Mouse (Mus musculus) heart, postnatal 14 days (tissue): ENCODE results near the gene Nat8l. TPM values are rescaled to one million over a fixed set of nuclear protein-coding genes. Genes with fewer than 3 reads are reported as not detected.
A peak's percentile ranks its signal among the peaks of the same experiment; 100 is the strongest.
"Not testable (repeated sequence)": the region's sequence is repeated elsewhere in the genome, so short reads cannot be mapped to it uniquely, and the experiment has no call there.

Source experiments
- DNase-seq, 2 experiments: peaks; one replicate each; pipeline ENCODE4 v3.0.0; 2021 to 2022
- intact Hi-C: fragments of 180-260 bp; cut with DNase I; formaldehyde crosslinking; loops from one replicate; pipeline ENCODE4 v1.15.1; 2025
- long read RNA-seq, 2 experiments: library from polyadenylated mRNA; stranded (forward); transcript quantifications; one replicate each; pipeline ENCODE4 v2.0.0; 2021
- total RNA-seq, 2 experiments: library from RNA; stranded (reverse); gene quantifications; 2 replicates each; pipeline ENCODE4 v1.2.3; 2021

Nat8l gene
- total RNA-seq = 1 to 10 TPM in 1 of 2 experiments, under 1 TPM in 1; 0.71 to 1.2 TPM
- long read RNA-seq, experiment 1, full-length matches to known transcripts = 1 of 1 reads
- long read RNA-seq, experiment 1, partial matches to known transcripts = 0 of 1 reads
- long read RNA-seq, experiment 1, other reads (novel, unspliced or antisense) = 0 of 1 reads
- long read RNA-seq, experiment 2, full-length matches to known transcripts = 3 of 4 reads
- long read RNA-seq, experiment 2, partial matches to known transcripts = 1 of 4 reads
- long read RNA-seq, experiment 2, other reads (novel, unspliced or antisense) = 0 of 4 reads

- DNase-seq = peak; percentile 34 to 46
- intact Hi-C loops = no loop called here
Observed at GRCm38 (mm10) chr5:33995843-33996693, at the start of gene Nat8l. Gene Nat8l, plus strand, starts transcription at chr5:33995984.

DNA sequence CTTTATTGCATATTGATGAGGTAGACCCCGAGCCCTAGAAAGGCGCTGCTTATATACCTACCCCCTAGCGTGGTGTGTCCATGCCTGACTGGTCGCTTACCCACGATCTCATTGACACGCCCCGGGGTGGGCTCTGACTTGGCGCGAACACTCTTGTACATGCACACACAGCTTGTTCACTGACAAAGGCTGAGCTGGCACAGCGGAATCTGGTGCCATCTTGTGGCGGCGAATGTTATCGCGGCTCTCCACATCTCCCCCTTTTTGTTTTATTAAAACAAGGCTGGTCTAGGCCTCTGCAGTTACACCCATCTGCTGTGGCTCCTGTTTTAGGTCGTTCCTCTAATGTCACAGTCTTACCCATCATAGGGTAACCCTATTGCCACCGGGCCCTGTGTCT is 48.7 kb upstream of the Nat8l start:
- DNase-seq, intact Hi-C loops: not testable (repeated sequence)

DNA sequence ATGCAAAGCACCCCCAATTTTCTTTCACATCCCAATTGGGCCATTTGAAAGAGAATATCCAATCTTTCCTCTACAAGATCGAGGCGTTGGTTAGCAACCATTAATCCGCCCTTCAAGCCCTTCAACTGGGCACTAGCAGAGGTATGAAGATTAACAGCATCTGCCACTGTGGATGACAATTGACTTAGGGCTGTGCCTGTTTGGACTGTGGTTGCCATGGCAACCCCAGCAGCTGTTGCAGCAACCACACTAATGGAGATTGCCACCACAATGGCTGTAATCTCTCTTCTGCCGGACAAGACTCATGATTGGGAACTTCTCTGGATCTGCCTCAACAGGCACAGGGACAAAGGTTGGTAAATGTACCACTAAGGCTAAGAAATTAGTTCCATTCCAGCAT is 47.5 kb upstream of the Nat8l start:
- intact Hi-C loops = no loop called here
- DNase-seq = no peak

DNA sequence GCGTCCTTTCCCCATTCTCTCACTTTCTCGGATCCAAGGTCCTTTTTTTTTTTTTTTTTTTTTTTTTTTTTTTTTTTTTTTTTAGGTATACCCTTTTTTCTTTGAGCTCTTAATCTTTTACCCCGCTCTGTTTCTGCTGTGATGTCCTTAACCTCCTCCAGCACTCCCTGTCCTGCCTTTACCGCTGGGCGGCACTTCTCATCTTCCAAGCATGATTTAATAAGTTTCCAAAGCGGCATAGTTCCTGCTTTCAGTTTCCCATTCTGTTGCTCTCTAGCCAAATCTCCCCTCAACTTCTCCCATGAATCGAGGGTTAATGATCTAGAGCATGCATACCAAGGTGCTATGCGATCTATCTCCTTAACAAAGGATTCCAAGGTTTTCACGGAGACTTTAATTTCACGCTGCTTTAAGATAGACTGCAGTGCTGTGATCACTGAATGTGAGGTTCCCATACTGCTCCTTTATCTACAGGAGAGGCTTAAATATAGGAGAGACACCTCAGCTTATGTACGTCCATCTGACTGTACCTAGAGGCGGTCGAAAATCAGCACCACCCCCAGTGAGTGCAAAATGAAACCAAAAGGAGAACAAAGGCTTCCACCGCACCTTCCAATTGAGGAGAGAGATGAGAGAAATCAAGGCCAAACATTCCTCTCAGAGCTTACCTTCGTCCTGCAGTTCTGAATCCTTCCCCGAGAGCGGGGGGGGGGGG is 42.2 kb upstream of the Nat8l start:
- DNase-seq = no peak
- intact Hi-C loops = no loop called here

GRCm38 (mm10) chr5:33954354-33954753 is 41.4 kb upstream of the Nat8l start:
- intact Hi-C loops = no loop called here
- peak; percentile 72 to 85 for DNase-seq

DNA sequence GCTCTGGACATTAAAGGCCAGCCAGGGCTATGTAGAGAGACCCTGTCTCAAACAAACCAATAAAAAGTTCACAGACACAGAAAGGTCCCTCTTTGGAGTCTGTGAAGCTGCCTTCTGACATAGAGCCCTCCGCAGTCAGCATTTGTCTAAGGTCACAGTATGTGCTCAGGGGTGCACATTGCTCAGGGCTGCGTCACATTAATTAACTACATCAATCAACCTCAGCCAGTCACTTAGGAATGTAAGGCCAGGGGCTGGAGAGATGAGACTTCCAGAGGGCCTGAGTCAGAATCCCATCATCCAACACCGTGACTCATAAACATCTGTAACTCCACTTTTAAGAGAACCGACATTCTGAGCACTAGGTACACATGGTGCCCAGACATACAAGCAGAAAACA is 39.9 kb upstream of the Nat8l start:
- no peak for DNase-seq
- intact Hi-C loops = no loop called here

- intact Hi-C loops = no loop called here
- DNase-seq = no peak
Observed at GRCm38 (mm10) chr5:33959382-33959781, 36.4 kb upstream of the Nat8l start.

DNA sequence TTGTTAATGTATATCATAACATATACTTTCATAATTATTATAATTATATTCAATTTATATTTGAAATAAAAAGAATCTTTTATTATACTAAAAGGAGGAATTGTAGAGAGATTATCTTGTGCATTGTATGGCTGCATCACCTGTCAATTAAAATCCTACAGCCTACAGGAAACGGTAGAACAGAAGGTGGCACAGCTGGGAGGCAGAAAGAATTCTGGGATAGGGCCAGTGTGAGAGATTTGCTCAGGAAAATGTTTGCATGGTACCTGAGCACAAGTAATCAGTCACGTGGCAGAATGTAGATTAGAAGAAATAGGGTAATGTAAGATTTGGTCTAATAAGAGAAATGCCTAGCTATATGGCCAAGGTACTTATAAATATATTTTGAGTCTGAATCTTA is 21.0 kb upstream of the Nat8l start:
- intact Hi-C loops = no loop called here

DNA sequence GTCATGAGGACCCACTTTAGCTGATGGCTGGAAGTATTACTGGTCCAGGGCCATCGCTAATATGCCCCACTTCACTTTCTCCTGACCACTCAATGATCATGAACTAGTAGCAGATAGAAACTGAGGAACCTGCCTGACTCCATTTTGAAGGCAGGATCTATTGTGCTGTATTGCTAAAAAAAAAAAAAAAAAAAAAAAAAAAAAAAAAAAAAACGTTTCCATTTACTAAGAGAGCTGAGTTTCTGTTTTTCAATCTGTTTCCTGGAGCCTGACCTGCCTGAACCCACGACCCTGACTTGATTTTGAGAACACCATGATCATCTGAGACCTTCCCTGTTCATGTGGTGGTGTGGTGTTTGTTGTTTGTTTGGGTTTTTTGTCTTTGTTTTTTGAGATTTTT is 19.5 kb upstream of the Nat8l start:
- intact Hi-C loops = no loop called here
- DNase-seq = no peak

More for the DNA sequence above, 21.0 kb upstream of the Nat8l start:
- DNase-seq = no peak

- intact Hi-C loops = no loop called here
- DNase-seq = no peak
Observed at GRCm38 (mm10) chr5:33982731-33983259, 13.0 kb upstream of the Nat8l start.

DNA sequence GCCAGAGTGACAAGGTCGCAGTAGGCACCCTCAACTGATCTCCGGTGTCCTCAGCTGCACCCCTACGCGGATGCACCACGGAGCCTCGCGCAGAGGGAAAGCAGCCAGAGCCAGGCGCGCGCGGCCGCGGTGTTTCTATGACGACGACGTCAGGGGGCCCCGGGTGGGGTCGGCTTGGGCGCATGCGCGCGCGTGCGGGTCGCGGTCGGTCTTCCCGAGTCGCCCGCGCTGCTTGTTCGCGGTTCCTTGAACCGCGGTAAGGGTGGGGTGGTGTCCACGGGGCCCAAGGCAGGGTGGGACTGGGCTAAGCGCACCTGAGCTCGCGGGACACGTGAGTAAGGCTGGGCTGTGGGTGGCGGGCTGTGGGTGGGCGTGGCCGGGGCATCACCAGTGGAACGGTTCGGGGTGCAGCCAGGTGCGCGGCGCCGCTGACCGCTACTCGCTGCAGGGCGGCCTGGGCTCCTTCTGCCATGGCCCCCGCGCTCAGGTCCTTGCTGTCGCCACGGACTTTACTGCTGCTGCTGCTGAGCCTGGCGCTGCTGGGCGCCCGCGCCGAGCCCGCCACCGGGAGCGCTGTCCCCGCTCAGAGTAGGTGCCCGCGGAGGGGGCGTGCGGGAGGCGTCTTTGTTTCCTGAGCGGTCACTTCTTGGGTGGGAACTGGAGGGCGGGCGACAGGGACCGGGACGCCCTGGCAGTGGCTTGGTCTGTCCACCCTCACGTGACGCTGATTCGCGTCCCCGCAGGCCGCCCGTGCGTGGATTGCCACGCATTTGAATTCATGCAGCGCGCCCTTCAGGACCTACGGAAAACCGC is 12.3 kb upstream of the Nat8l start, which contains the start of gene Gm1673:
Gene Gm1673, plus strand, starts transcription at position 125 of the 813 bp plus-strand sequence.
- intact Hi-C loops = no loop called here
- peak; percentile 85 to 87 for DNase-seq

DNA sequence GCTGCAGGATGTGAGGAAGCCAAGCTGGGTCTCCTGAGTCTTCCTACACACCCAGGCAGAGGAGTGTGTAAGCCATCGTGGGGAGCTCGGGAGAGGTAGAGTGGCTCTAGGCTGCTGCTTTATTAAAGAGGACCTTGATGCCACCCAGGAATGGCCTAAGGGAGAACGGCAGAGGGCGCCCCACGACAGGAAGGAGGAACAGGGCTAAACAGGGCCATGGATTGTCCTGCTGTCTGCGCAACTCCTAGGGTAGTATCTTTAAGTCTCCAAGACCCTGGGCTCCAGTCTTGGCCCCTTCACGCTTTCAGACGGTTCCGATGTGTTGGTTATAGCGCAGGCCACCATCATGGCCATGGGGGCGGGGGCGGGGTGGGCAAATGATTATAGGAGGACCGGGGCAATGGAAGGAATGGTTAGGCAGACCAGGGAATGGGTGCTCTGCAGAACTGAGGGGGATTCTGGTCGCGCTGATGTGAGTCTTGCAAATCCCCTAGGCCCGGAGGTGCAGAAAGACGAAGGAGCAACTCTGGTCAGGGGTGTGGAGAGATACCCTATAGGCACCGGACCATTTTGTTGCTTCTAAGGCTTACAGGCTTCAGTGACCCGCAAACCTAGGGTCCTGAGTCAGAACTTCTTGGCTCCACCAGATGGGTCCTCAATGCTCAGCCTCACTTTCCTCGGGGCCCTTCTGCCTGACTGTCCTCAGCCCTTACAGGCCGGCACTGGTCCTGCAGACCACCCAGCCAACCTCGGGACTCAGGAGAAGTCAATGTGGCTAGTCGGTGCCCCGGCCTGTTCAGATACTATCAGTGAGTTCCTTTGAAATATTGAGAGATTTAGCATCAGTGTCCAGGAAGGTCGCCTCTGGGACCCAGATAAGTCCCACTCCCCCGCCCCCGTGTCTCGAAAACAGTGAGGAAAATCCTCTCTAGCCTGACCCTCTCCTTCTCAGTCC is 836 bp upstream of the Nat8l start:
- intact Hi-C loops = no loop called here

DNA sequence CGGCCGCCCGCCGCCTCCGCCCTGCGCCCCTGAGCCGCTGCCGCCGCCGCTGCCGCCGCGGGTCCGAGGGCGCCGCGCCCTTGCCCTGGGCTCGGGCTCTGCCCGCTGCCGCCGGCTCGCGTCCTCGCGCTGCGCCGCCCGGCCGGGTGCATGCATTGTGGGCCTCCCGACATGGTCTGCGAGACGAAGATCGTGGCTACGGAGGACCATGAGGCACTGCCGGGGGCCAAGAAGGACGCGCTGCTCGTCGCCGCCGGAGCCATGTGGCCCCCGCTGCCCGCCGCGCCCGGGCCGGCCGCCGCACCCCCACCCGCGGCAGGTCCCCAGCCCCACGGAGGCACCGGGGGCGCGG is 886 bp downstream of the Nat8l start:
- peak in 1 of 2 experiments; percentile 45 for DNase-seq
- intact Hi-C loops = no loop called here

More for the DNA sequence above, 836 bp upstream of the Nat8l start:
- peak; percentile 46 to 61 for DNase-seq

- DNase-seq = peak; percentile 67 to 69
Observed at GRCm38 (mm10) chr5:33997051-33997741, 1.4 kb downstream of the Nat8l start.

DNA sequence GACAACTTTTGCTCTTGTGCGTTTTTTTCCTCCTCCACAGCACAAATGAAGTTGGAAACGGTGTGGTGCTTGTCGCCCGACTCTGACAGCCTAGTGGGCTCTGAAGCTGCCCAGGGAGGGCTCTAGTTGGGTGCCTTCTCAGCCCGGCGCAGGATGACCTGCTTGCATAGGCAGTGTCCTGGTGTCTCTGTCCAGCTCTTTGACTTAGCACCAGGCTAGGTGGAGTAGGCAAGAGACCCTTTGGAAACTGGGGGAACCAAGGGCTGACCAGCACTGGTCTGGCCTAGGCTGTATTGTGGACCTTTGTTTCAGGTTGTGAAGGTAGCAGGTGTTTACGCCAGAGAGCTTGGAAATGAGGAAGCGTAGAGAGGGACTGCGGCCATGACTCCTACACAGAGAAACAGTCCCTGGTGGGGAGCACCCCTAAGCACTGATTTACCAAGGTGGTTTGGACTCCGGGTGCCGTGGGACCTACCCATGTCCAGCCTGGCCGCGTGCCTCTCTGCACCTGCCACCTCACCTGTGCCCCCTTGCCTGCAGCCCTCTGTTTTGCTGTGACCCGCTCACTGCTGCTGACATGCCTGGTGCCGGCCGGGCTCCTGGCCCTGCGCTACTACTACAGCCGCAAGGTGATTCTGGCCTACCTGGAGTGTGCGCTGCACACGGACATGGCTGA is 2.2 kb downstream of the Nat8l start:
- intact Hi-C loops = no loop called here
- no peak for DNase-seq

More at GRCm38 (mm10) chr5:33997051-33997741, 1.4 kb downstream of the Nat8l start:
- intact Hi-C loops = no loop called here

GRCm38 (mm10) chr5:33998505-33998877 is 2.7 kb downstream of the Nat8l start:
- intact Hi-C loops = no loop called here
- no peak for DNase-seq

DNA sequence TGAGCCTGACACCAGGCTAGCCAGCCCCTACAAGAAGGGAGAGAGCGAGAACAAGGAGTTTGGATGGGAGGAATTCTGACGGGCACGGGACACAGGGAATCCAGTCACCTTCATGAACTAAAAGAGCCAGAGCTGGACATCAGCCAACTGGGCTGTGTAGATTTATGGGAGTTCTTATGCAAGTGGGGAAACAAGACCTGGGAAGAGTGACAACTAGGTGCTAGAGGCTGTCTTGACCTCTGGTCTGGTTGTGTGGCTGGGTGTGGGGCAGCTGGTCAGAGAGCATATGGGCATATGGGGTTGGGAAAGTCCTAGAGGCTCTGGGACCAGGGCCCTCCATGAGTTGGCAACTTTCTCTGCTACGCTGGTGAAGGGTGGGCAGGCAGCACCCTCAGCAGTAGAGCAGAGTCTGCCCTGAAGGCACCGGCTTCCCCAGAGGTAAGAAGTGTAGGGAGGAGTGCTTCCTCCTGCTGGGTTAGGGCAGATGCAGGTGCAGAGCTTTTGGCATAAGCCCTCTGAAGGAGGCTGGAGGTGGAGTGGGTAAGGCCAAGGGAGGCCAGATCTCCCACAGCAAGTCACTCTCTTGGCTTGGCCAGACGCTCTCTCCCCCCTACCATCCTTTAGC is 3.8 kb downstream of the Nat8l start:
- no peak for DNase-seq
- intact Hi-C loops = no loop called here
